In the genomic region with DNA sequence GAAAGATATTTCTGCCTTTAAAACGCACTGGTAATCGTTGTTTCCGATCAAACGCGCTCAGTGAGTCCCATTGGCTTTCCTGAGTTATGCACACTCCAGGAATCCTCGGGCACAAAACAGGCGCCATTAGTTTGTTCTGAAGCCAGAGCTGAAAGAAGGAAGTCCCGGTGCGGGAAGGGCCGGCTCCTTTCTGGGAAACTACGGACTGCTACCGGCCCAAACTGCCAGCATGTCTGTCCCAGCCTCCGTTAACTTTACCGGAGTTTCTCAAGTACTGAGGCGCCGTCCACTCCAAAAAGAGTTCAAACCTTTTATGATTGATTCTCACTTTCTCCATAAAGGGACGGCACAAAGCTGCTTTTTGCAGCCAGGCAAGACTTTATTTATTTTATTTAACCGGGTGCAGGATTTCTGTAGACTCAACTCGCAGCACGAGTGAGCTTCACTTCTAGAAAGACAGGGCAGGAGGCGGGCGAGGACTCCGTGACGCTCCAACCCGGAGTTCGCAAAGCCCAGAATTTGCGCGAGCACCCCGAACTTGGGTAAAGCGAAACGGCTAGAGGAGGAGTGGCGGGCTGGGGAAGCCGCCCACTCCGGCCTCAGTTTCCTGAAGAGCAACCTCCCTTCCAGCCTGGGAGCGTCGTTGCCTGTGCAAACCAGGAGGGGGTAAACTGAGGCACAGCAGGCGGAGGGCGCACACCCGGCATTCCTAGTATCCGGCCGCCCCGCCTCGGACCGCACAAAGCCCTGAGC, we compare ENCODE assay signal across 8 mouse cellular contexts. TPM values are rescaled to one million over a fixed set of nuclear protein-coding genes. Genes with fewer than 3 reads are reported as not detected.
DNase-seq lines count a peak whose midpoint lies in the region; ATAC-seq lines count a peak whose summit lies in the region.

No protein-coding gene starts in this region.

- H3K4me1 ChIP-seq in forebrain, embryonic 15.5 days: peaks cover 41% of the 10 kb centered on the region

- peak; percentile 89 for DNase-seq in R1 (ENCODE audit: low read depth, low spot score)
- peak; percentile 65 to 70 for DNase-seq in heart, postnatal 36 days
- DNase-seq in layer of hippocampus, postnatal 10 days (ENCODE audit: low spot score in 2 of 2): peak; percentile 53 to 59
- peak; percentile 68 for DNase-seq in lung, postnatal 25 days (ENCODE audit: low spot score)
- DNase-seq in right cerebral cortex, postnatal 4 days: peak; percentile 49
- no peak for DNase-seq in thymus, postnatal 14 days

- WGBS in forebrain, embryonic 15.5 days: under 1% methylated on average over 44 of the region's 44 CpGs

- peak overlapping the region; percentile 92 for H3K27ac ChIP-seq in forebrain, embryonic 15.5 days (replicated peaks)

- intact Hi-C loops in heart, postnatal 36 days (cut with DNase I): loop anchor here (2.0 to 5.0 kb wide), 2 partner anchors 210 to 276 kb away; no protein-coding TSS in a partner anchor

- H3K9ac ChIP-seq in forebrain, embryonic 15.5 days (replicated peaks): peak overlapping the region; percentile 56

- H3K9me3 ChIP-seq in forebrain, embryonic 15.5 days: no peaks in the 10 kb centered on the region

- H3K4me3 ChIP-seq in forebrain, embryonic 15.5 days: peak overlapping the region; percentile 99

- ATAC-seq in cerebellum, adult (ENCODE audit: insufficient number of reproducible peaks, low FRiP score, low TSS enrichment): peak; percentile 54
- ATAC-seq in forebrain, embryonic 15.5 days (replicated peaks): peak; percentile 76

- no peaks in the 10 kb centered on the region for H3K27me3 ChIP-seq in forebrain, embryonic 15.5 days

- H3K36me3 ChIP-seq in forebrain, embryonic 15.5 days: no peaks in the 10 kb centered on the region

- H3K4me2 ChIP-seq in forebrain, embryonic 15.5 days (replicated peaks): peak overlapping the region; percentile 93

RNA-seq across cellular contexts. Expression of a gene that starts 0.5 kb away (rescaled TPM):
- 18.0 and 18.3 TPM in 2 replicates for polyA plus RNA-seq in forebrain, embryonic 15.5 days (2015; fragmentation: Nextera tagmentation; extraction: Ambion mirVana)
- 100 to 1,000 TPM; 157 to 186 TPM for total RNA-seq in heart, postnatal 36 days (2021)
- total RNA-seq in layer of hippocampus, postnatal 10 days (2021): 10 to 100 TPM; 32.2 to 33.0 TPM

Comparison
In these comparisons a context has a peak if more than half of its experiments do, and no peak if none do; other contexts are left out.
1. RNA of a gene that starts 0.5 kb away (total RNA-seq): 157 to 186 TPM in heart, postnatal 36 days; 32.2 to 33.0 TPM in layer of hippocampus, postnatal 10 days; every median in the first group is over 4 times any median in the second.